Mouse (Mus musculus) spleen, adult 18-20 months (tissue): ENCODE data around the gene Tcl1b4.
A peak's percentile ranks its signal among the peaks of the same experiment; 100 is the strongest.
"Not testable (repeated sequence)": the region's sequence is repeated elsewhere in the genome, so short reads cannot be mapped to it uniquely, and the experiment has no call there.

Experiments used
- DNase-seq, 2 experiments: peaks; one replicate each; pipeline ENCODE4 v3.0.0; 2022; ENCODE audit warnings: mixed read lengths in 2 of 2

Gene Tcl1b4

GRCm38 (mm10) chr12:105201657-105202056 lies at the start of gene Tcl1b4:
Gene Tcl1b4 (plus strand): TSS chr12:105201957.
- DNase-seq, result not testable (repeated sequence)

- DNase-seq, result not testable (repeated sequence)
These were observed 46.5 kb upstream of the Tcl1b4 start for GRCm38 (mm10) chr12:105155286-105155685.

GRCm38 (mm10) chr12:105158842-105159241 lies 42.9 kb upstream of the Tcl1b4 start:
- no peak for DNase-seq

GRCm38 (mm10) chr12:105159390-105159789 lies 42.4 kb upstream of the Tcl1b4 start, which contains the start of gene Tcl1b1:
Gene Tcl1b1 (plus strand): TSS chr12:105159690.
- no peak for DNase-seq

GRCm38 (mm10) chr12:105166734-105167133 lies 35.0 kb upstream of the Tcl1b4 start:
- DNase-seq, result no peak

- no peak for DNase-seq
These were observed 28.4 kb upstream of the Tcl1b4 start for GRCm38 (mm10) chr12:105173366-105173765.

- peak; percentile 9 to 57 for DNase-seq
These were observed 27.4 kb upstream of the Tcl1b4 start for GRCm38 (mm10) chr12:105174318-105174717.

GRCm38 (mm10) chr12:105176044-105176443 lies 25.7 kb upstream of the Tcl1b4 start, which contains the start of gene Tcl1b5:
Gene Tcl1b5 (plus strand): TSS chr12:105176344.
- not testable (repeated sequence) for DNase-seq

GRCm38 (mm10) chr12:105181040-105181644 lies 20.6 kb upstream of the Tcl1b4 start:
- not testable (repeated sequence) for DNase-seq

GRCm38 (mm10) chr12:105188980-105189379 lies 12.8 kb upstream of the Tcl1b4 start:
- DNase-seq, result not testable (repeated sequence)

GRCm38 (mm10) chr12:105190743-105191142 lies 11.0 kb upstream of the Tcl1b4 start, which contains the start of gene Tcl1b3:
Gene Tcl1b3 (plus strand): TSS chr12:105191043.
- not testable (repeated sequence) for DNase-seq

- DNase-seq, result not testable (repeated sequence)
These were observed 1.9 kb upstream of the Tcl1b4 start for GRCm38 (mm10) chr12:105199684-105200497.

GRCm38 (mm10) chr12:105207071-105207470 lies 5.3 kb downstream of the Tcl1b4 start:
- no peak for DNase-seq

- DNase-seq, result no peak
These were observed 6.7 kb downstream of the Tcl1b4 start for GRCm38 (mm10) chr12:105208441-105208840.

- DNase-seq, result no peak
These were observed 7.5 kb downstream of the Tcl1b4 start for GRCm38 (mm10) chr12:105209231-105209630.

- DNase-seq, result no peak
These were observed 15.5 kb downstream of the Tcl1b4 start for GRCm38 (mm10) chr12:105217101-105217760.

- no peak for DNase-seq
These were observed 21.0 kb downstream of the Tcl1b4 start, which contains the start of gene Tcl1 for GRCm38 (mm10) chr12:105222601-105223319. Gene Tcl1 (minus strand): TSS chr12:105222793.

GRCm38 (mm10) chr12:105224621-105225320 lies 23.0 kb downstream of the Tcl1b4 start:
- DNase-seq, result no peak

- no peak for DNase-seq
These were observed 32.6 kb downstream of the Tcl1b4 start for GRCm38 (mm10) chr12:105234362-105234761.

GRCm38 (mm10) chr12:105235091-105235490 lies 33.3 kb downstream of the Tcl1b4 start:
- DNase-seq, result no peak

GRCm38 (mm10) chr12:105239060-105239459 lies 37.3 kb downstream of the Tcl1b4 start:
- no peak for DNase-seq

- DNase-seq, result no peak
These were observed 47.0 kb downstream of the Tcl1b4 start for GRCm38 (mm10) chr12:105248763-105249233.
